Mouse (Mus musculus) bone marrow macrophage, adult 2 months (primary cell): ENCODE measurements around the gene Anapc1.

Source experiments
- CTCF ChIP-seq: IDR thresholded peaks from 2 replicates; pipeline ENCODE4 v1.5.1; 2012; ENCODE audit warnings: low read depth, mild to moderate bottlenecking, low read length, moderate library complexity
- POLR2A ChIP-seq: IDR thresholded peaks from 2 replicates; pipeline ENCODE4 v1.6.1; 2012; ENCODE audit warnings: mild to moderate bottlenecking, low read depth, low read length, borderline replicate concordance

- TF ChIP-seq CTCF (no peak), POLR2A (no peak)
Observed at GRCm38 (mm10) chr2:128680661-128681060, 6.5 kb downstream of the Anapc1 start.
